ENCODE assay signal across 9 mouse cellular contexts in genomic region chr1:118367970-118368369, GRCm38 (mm10). TPM values are rescaled to one million over a fixed set of nuclear protein-coding genes. Genes with fewer than 3 reads are reported as not detected.
DNase-seq lines count a peak whose midpoint lies in the region; ATAC-seq and TF ChIP-seq lines count a peak whose summit lies in the region.
"Had no signal": no experiment of that assay in that cellular context is flagged by ENCODE, and none has a peak within 500 bp of the region (broad histone marks: within the 10 kb centered on the region; RNA-seq: fewer than 3 reads in every experiment).

No protein-coding gene starts in this region.

- TF ChIP-seq RAD21 in MEL (IDR thresholded peaks at IDR 0.05; ENCODE audit: low read depth, low read length), result peak; percentile 65

- TF ChIP-seq CTCF in heart, adult 2 months (IDR thresholded peaks at IDR 0.05), result peak; percentile 77
- TF ChIP-seq CTCF in MEL (IDR thresholded peaks at IDR 0.05 in 2 of 3, conservative IDR thresholded peaks at IDR 0.05 in 1 of 3; ENCODE audit: control insufficient read depth in 1 of 3, insufficient read depth in 1 of 3, low read depth in 2 of 3, low read length in 3 of 3, poor library complexity in 1 of 3, severe bottlenecking in 1 of 3), result peak; percentile 20 to 53 (median 30); a peak in 4 of 6 replicates

- no peaks in the 10 kb centered on the region for H3K79me2 ChIP-seq in heart, adult 2 months (replicated peaks; ENCODE audit: control insufficient read depth, insufficient read depth, low read length)
- no peaks in the 10 kb centered on the region for H3K79me2 ChIP-seq in MEL (ENCODE audit: control insufficient read depth, insufficient read depth, low read length, poor library complexity)

- no peak overlapping the region for H3K4me2 ChIP-seq in heart, embryonic 11.5 days

- no peak overlapping the region for H3K4me3 ChIP-seq in heart, adult 2 months
- H3K4me3 ChIP-seq in heart, embryonic 11.5 days (ENCODE audit: low read depth, low read length), result no peak overlapping the region
- H3K4me3 ChIP-seq in MEL (ENCODE audit: control insufficient read depth in 1 of 2, insufficient read depth in 1 of 2, low read depth in 2 of 2, low read length in 2 of 2), result no peak overlapping the region
- H3K4me3 ChIP-seq: midbrain, embryonic 10.5 days had no signal

- ATAC-seq in heart, embryonic 11.5 days (replicated peaks; ENCODE audit: insufficient number of reproducible peaks, low FRiP score, low TSS enrichment), result no peak

- WGBS in heart, adult 2 months, result 90% methylated on average over 1 of the region's 1 CpGs
- 88% methylated on average over 1 of the region's 1 CpGs for WGBS in heart, embryonic 11.5 days (ENCODE audit: insufficient replicate concordance)

- H3K9ac ChIP-seq in heart, adult 2 months (ENCODE audit: low read depth, low read length), result no peak overlapping the region
- no peak overlapping the region for H3K9ac ChIP-seq in heart, embryonic 11.5 days (ENCODE audit: low read depth, low read length)
- H3K9ac ChIP-seq in MEL (ENCODE audit: control insufficient read depth, low read depth, low read length, poor library complexity, severe bottlenecking), result no peak overlapping the region

- no peak for TF ChIP-seq POLR2A in heart, adult 2 months (IDR thresholded peaks at IDR 0.05; ENCODE audit: insufficient read depth, low read depth, low read length)
- TF ChIP-seq POLR2A in MEL (IDR thresholded peaks at IDR 0.05; ENCODE audit: control insufficient read depth in 1 of 2, insufficient read depth in 1 of 2, low read depth in 1 of 2, low read length in 2 of 2, poor library complexity in 1 of 2), result no peak

- H3K4me1 ChIP-seq in heart, adult 2 months (ENCODE audit: control insufficient read depth, insufficient read depth, low read length), result no peaks in the 10 kb centered on the region
- no peaks in the 10 kb centered on the region for H3K4me1 ChIP-seq in heart, embryonic 11.5 days (ENCODE audit: control insufficient read depth, insufficient read depth, low read length)
- H3K4me1 ChIP-seq in MEL (ENCODE audit: control insufficient read depth in 1 of 2, insufficient read depth in 2 of 2, low read length in 2 of 2), result no peaks in the 10 kb centered on the region
- H3K4me1 ChIP-seq: midbrain, embryonic 10.5 days had no signal

- H3K36me3 ChIP-seq in heart, adult 2 months (ENCODE audit: control insufficient read depth, insufficient read depth, low read length), result no peaks in the 10 kb centered on the region
- no peaks in the 10 kb centered on the region for H3K36me3 ChIP-seq in heart, embryonic 11.5 days (ENCODE audit: control insufficient read depth, insufficient read depth, low read length)
- no peaks in the 10 kb centered on the region; a peak in 1 of 4 replicates for H3K36me3 ChIP-seq in MEL (ENCODE audit: control insufficient read depth in 1 of 2, insufficient read depth in 2 of 2, low read length in 2 of 2)
- H3K36me3 ChIP-seq: midbrain, embryonic 10.5 days had no signal

- H3K9me3 ChIP-seq in heart, embryonic 11.5 days (replicated peaks; ENCODE audit: control insufficient read depth, low read length), result no peaks in the 10 kb centered on the region
- H3K9me3 ChIP-seq in MEL (replicated peaks; ENCODE audit: insufficient read depth, low read length), result no peaks in the 10 kb centered on the region
- H3K9me3 ChIP-seq: midbrain, embryonic 10.5 days had no signal

- H3K27me3 ChIP-seq in heart, adult 2 months (ENCODE audit: control insufficient read depth, insufficient read depth, low read length), result no peaks in the 10 kb centered on the region
- no peaks in the 10 kb centered on the region for H3K27me3 ChIP-seq in heart, embryonic 11.5 days (ENCODE audit: control insufficient read depth, insufficient read depth, low read length)
- H3K27me3 ChIP-seq in MEL (ENCODE audit: control insufficient read depth in 1 of 2, insufficient read depth in 2 of 2, low read length in 2 of 2), result no peaks in the 10 kb centered on the region; a peak in 1 of 4 replicates

- no peak for DNase-seq in heart, adult 2 months
- DNase-seq in 3T3-L1 (ENCODE audit: low read depth, low spot score) (peak; percentile 82), MEL (ENCODE audit: low read depth, low spot score) (peak; percentile 77)
- DNase-seq in kidney, postnatal 14 days, result peak; percentile 19
- DNase-seq in ovary, postnatal 14 days (ENCODE audit: low spot score), result no peak
- no peak for DNase-seq in urinary bladder, postnatal 36 days (ENCODE audit: low spot score in 2 of 2)
- no peak for DNase-seq in heart, postnatal 4 days

- no peak overlapping the region for H3K27ac ChIP-seq in heart, adult 2 months
- H3K27ac ChIP-seq in heart, embryonic 11.5 days (ENCODE audit: low read depth, low read length), result no peak overlapping the region
- H3K27ac ChIP-seq in MEL (ENCODE audit: control insufficient read depth, low read depth, low read length), result no peak overlapping the region
- H3K27ac ChIP-seq: midbrain, embryonic 10.5 days had no signal

- TF ChIP-seq EP300 in heart, adult 2 months (IDR thresholded peaks at IDR 0.05; ENCODE audit: insufficient read depth, low read depth, low read length), result no peak
- no peak for TF ChIP-seq EP300 in MEL (IDR thresholded peaks at IDR 0.05; ENCODE audit: low read depth in 1 of 2, low read length in 2 of 2)

- intact Hi-C loops in heart, adult 2 months (cut with DNase I), result loop anchor here (1.0 to 2.0 kb wide), 2 partner anchors 108 to 131 kb away; no protein-coding TSS in a partner anchor

TF ChIP-seq in MEL, 35 proteins besides CTCF, POLR2A, EP300 and RAD21:
- TF ChIP-seq TCF12 (IDR thresholded peaks at IDR 0.05; ENCODE audit: low read depth, low read length) (no peak), MYC (IDR thresholded peaks at IDR 0.05; ENCODE audit: low read depth, low read length) (peak; percentile 70), MAFK (IDR thresholded peaks at IDR 0.05; ENCODE audit: borderline replicate concordance, low read depth, low read length) (peak; percentile 78), SMC3 (IDR thresholded peaks at IDR 0.05; ENCODE audit: low read depth, low read length) (peak; percentile 64), GATA1 (IDR thresholded peaks at IDR 0.05; ENCODE audit: low read depth, low read length) (no peak), ELF1 (IDR thresholded peaks at IDR 0.05; ENCODE audit: low read depth, low read length) (no peak), CHD2 (IDR thresholded peaks at IDR 0.05; ENCODE audit: low read length) (no peak), SIN3A (IDR thresholded peaks at IDR 0.05; ENCODE audit: low read length) (peak; percentile 24; the same call in 1 of the 2 replicates), GABPA (IDR thresholded peaks at IDR 0.05; ENCODE audit: low read depth, low read length) (peak; percentile 67; the same call in 1 of the 2 replicates), MAX (IDR thresholded peaks at IDR 0.05; ENCODE audit: low read length) (no peak), E2F4 (IDR thresholded peaks at IDR 0.05; ENCODE audit: borderline replicate concordance, low read depth, low read length) (no peak), MEF2A (IDR thresholded peaks at IDR 0.05; ENCODE audit: extremely low read depth, insufficient replicate concordance, low read depth, low read length, poor library complexity, severe bottlenecking) (no peak), NELFE (IDR thresholded peaks at IDR 0.05; ENCODE audit: low read depth, low read length) (no peak), RCOR1 (IDR thresholded peaks at IDR 0.05; ENCODE audit: low read depth, low read length) (no peak), ZC3H11A (IDR thresholded peaks at IDR 0.05; ENCODE audit: low read depth, low read length) (peak; percentile 58), HCFC1 (IDR thresholded peaks at IDR 0.05; ENCODE audit: low read depth, low read length) (no peak)

RNA-seq across cellular contexts. Expression of gene Clasp1, which starts 20.9 kb away (rescaled TPM):
- 100 to 1,000 TPM; 323 to 407 TPM for total RNA-seq in heart, adult 2 months (2021)
- polyA plus RNA-seq in heart, adult 2 months (2012; rRNA removed), result 148 and 198 TPM in 2 replicates
- polyA plus RNA-seq in heart, embryonic 11.5 days (2014; fragmentation: Nextera tagmentation; extraction: Ambion mirVana), result 87.3 and 90.0 TPM in 2 replicates
- 13.9 and 16.0 TPM in 2 replicates for total RNA-seq in MEL (2012; rRNA removed)
- polyA plus RNA-seq in MEL (2012; ENCODE audit: insufficient read depth in 1 of 2, insufficient read length in 2 of 2, low read depth in 1 of 2, low replicate concordance in 2 of 2, missing spikeins in 1 of 2), result 10 to 100 TPM in 1 of 2 experiments, not detected in 1; 21.3 TPM
- 100 to 1,000 TPM; 340 to 344 TPM for total RNA-seq in heart, postnatal 4 days (2021)

RNA-seq across cellular contexts. Expression of gene Nifk, which starts 46.3 kb away (rescaled TPM):
- total RNA-seq in heart, adult 2 months (2021), result 10 to 100 TPM; 14.2 to 15.2 TPM
- polyA plus RNA-seq in heart, adult 2 months (2012; rRNA removed), result 5.4 and 12.2 TPM in 2 replicates
- 56.7 and 62.7 TPM in 2 replicates for polyA plus RNA-seq in heart, embryonic 11.5 days (2014; fragmentation: Nextera tagmentation; extraction: Ambion mirVana)
- 135 and 187 TPM in 2 replicates for total RNA-seq in MEL (2012; rRNA removed)
- 100 to 1,000 TPM; 133 to 316 TPM for polyA plus RNA-seq in MEL (2012; ENCODE audit: insufficient read depth in 1 of 2, insufficient read length in 2 of 2, low read depth in 1 of 2, low replicate concordance in 2 of 2, missing spikeins in 1 of 2)
- 10 to 100 TPM; 24.5 to 24.8 TPM for total RNA-seq in heart, postnatal 4 days (2021)

RNA-seq across cellular contexts. Expression of gene Tsn, which starts 56.4 kb away (rescaled TPM):
- total RNA-seq in heart, adult 2 months (2021), result 10 to 100 TPM; 63.0 to 66.6 TPM
- polyA plus RNA-seq in heart, adult 2 months (2012; rRNA removed), result 30.9 and 46.3 TPM in 2 replicates
- polyA plus RNA-seq in heart, embryonic 11.5 days (2014; fragmentation: Nextera tagmentation; extraction: Ambion mirVana), result 225 and 226 TPM in 2 replicates
- total RNA-seq in MEL (2012; rRNA removed), result 164 and 167 TPM in 2 replicates
- 100 to 1,000 TPM; 119 to 378 TPM for polyA plus RNA-seq in MEL (2012; ENCODE audit: insufficient read depth in 1 of 2, insufficient read length in 2 of 2, low read depth in 1 of 2, low replicate concordance in 2 of 2, missing spikeins in 1 of 2)
- 10 to 100 TPM; 95.9 to 97.3 TPM for total RNA-seq in heart, postnatal 4 days (2021)

Comparison
In these comparisons a context has a peak if more than half of its experiments do, and no peak if none do; other contexts are left out.
1. DNase-seq: peak in 3T3-L1 (single experiment), MEL (single experiment) and kidney, postnatal 14 days (single experiment); none in heart, adult 2 months (0 of 2), ovary, postnatal 14 days (single experiment), urinary bladder, postnatal 36 days (0 of 2) and heart, postnatal 4 days (single experiment).
2. RNA of gene Clasp1, which starts 20.9 kb away (total RNA-seq): 323 to 407 TPM in heart, adult 2 months and 340 to 344 TPM in heart, postnatal 4 days; 13.9 to 16.0 TPM in MEL; every median in the first group is over 10 times any median in the second.